Mouse (Mus musculus) bone marrow macrophage, adult 2 months (primary cell): Measurements from ENCODE around the gene Schip1. TPM values are rescaled to one million over a fixed set of nuclear protein-coding genes. Genes with fewer than 3 reads are reported as not detected.

Experiments used
- H3K27ac ChIP-seq: 2 replicates; pipeline ENCODE4 v1.5.1; 2012; ENCODE audit warnings: low read depth, low read length; ENCODE audit not compliant: insufficient read depth
- H3K4me1 ChIP-seq: 2 replicates; pipeline ENCODE4 v1.6.1; 2012; ENCODE audit warnings: low read length; ENCODE audit not compliant: control insufficient read depth, insufficient read depth
- H3K4me3 ChIP-seq: 2 replicates; pipeline ENCODE4 v1.5.1; 2012; ENCODE audit warnings: mild to moderate bottlenecking, low read length, moderate library complexity; ENCODE audit not compliant: insufficient read depth
- CTCF ChIP-seq: IDR thresholded peaks from 2 replicates; pipeline ENCODE4 v1.5.1; 2012; ENCODE audit warnings: low read depth, mild to moderate bottlenecking, low read length, moderate library complexity
- POLR2A ChIP-seq: IDR thresholded peaks from 2 replicates; pipeline ENCODE4 v1.6.1; 2012; ENCODE audit warnings: mild to moderate bottlenecking, low read depth, low read length, borderline replicate concordance
- polyA plus RNA-seq: library from polyadenylated mRNA; stranded (reverse); fragments of >200 nt; gene quantifications from 2 replicates; pipeline ENCODE4 v1.2.4, GENCODE M21; 2012; ENCODE audit not compliant: missing spikeins, insufficient read depth, insufficient read length

Gene Schip1
- polyA plus RNA-seq, 1 experiment, result not detected

DNA sequence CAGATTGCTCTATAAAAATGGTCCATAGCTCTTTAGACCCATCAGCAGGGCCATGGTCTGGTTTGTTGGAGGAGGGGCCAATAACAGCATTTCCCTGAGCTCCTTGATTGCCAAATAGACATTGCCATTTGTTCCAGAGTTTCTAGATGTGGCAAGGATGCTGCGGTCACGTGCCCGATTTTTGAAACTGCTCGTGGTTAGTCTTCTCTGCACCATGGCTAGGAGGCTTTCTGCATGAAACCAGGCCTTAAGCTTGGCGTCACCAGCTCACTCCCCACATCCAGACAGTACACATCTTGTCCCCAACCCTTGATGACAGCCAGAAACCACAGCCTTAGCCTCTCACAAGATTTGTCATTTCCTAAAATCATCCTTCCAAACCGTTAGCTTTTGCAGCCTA, 559.9 kb downstream of the Schip1 start:
- TF ChIP-seq POLR2A (no peak), CTCF (no peak)
- Histone ChIP-seq H3K4me1 (no peaks in the 10 kb centered on the region), H3K27ac (no peak overlapping the region), H3K4me3 (no peak overlapping the region)

DNA sequence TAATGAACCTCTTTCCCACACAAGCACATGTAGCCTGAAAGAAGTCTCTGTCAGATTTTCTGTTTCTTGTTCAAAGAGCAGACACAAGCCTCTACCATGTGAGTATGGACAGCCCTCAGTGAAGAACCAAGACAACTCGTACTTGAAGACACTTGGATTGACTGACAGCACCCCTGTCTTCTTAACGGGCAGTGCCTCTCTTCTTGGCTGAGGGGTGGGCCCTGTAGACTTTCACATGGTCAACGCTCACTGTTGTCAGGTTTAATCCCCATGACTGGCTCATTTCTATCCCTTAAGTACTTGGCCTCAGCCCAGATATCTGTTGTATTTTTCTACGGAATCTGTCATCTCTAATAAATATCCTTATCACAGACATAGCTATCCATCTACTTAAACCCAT, 565.7 kb downstream of the Schip1 start:
- H3K4me1 ChIP-seq, result no peaks in the 10 kb centered on the region
- H3K4me3 ChIP-seq, result no peak overlapping the region
- H3K27ac ChIP-seq, result no peak overlapping the region
- TF ChIP-seq POLR2A (no peak), CTCF (no peak)

GRCm38 (mm10) chr3:68630821-68631220, 566.2 kb downstream of the Schip1 start:
- H3K4me3 ChIP-seq, result no peak overlapping the region
- H3K4me1 ChIP-seq, result no peaks in the 10 kb centered on the region
- H3K27ac ChIP-seq, result no peak overlapping the region
- TF ChIP-seq POLR2A, result no peak
- TF ChIP-seq CTCF, result no peak

DNA sequence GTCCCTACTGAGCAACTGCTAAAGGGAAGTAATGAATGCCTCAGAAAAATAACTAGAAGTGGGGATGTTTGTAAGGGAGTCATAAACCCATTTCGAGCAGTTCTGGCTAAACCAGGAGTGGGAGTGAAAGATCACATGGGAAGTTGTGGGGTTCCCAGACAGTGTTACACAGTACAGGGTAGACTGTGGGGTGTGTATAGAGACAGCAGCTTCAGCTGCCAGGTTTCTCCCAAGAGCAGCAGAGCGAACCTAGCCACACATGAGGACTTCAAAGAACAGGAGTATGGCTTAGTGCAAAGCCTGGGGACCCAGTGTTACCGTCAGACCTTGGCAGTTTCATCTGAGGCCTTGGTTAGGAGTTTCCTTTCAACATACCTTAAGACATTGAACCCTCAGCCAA, 568.1 kb downstream of the Schip1 start:
- Histone ChIP-seq H3K27ac (no peak overlapping the region), H3K4me1 (no peaks in the 10 kb centered on the region), H3K4me3 (no peak overlapping the region)
- TF ChIP-seq POLR2A, result no peak

GRCm38 (mm10) chr3:68633577-68633976, 569.0 kb downstream of the Schip1 start:
- Histone ChIP-seq H3K27ac (no peak overlapping the region), H3K4me3 (no peak overlapping the region), H3K4me1 (no peaks in the 10 kb centered on the region)
- TF ChIP-seq POLR2A (no peak), CTCF (no peak)

DNA sequence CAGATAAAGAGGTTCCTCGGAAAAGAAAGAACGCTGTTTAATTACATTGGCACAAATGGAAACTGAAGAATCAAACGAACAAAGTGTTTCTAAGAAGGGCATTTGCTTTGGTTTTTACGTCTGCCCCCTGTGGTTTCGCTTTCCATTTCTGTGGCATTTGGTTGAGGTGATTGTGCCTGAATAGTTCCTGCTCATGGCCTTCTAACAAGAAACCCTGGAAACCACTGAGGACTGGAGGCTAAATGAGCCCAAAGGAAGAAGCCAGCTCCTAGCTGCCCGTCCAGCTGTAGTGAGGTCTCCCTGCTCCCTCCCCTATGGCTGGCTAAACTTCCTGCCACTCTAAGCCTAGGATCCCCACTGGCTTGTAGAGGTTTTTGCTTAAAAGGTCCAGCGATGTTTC, 573.4 kb downstream of the Schip1 start:
- TF ChIP-seq POLR2A (no peak), CTCF (no peak)
- no peaks in the 10 kb centered on the region for H3K4me1 ChIP-seq
- no peak overlapping the region for H3K4me3 ChIP-seq
- H3K27ac ChIP-seq, result no peak overlapping the region

DNA sequence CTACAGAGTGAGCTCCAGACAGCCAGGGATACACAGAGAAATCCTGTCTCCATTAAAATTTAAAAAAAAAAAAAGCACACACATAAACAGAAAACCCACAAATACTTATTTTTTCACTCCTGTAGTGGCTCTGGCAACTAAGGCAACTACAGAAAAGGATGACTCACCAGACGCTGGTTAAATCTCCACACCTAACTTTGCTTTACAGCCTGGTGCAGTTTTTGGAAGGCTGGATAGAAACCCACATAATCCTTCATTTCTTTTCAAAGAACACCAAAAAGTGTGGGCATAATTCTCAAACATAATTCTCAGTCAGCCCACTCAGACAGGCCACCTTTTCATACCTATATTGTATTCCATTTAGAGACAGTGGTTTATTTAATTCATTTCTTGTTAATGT, 574.1 kb downstream of the Schip1 start:
- Histone ChIP-seq H3K27ac (no peak overlapping the region), H3K4me1 (no peaks in the 10 kb centered on the region), H3K4me3 (no peak overlapping the region)
- TF ChIP-seq CTCF, result no peak
- TF ChIP-seq POLR2A, result no peak

DNA sequence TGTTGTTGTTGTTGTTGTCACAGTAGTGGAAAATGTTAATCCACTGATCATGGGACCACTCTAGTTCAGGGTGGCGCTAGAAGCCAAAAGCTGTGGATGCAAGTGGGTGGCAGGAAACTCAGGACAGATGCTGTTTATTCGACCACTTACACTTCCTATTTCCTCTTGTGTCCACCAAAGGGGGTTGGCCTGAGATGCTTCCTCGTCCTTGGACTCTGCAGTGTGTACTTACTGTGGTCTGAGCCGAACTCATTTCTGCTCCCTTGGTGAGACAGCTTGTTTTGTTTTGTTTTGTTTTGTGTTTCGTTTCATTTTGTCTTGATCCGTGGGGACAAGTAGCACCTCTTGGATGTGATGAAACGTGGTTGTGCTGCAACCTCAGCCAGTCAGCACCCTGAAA, 578.3 kb downstream of the Schip1 start:
- no peak for TF ChIP-seq CTCF
- no peak for TF ChIP-seq POLR2A
- Histone ChIP-seq H3K27ac (no peak overlapping the region), H3K4me3 (no peak overlapping the region), H3K4me1 (no peaks in the 10 kb centered on the region)

- TF ChIP-seq POLR2A (no peak), CTCF (no peak)
- Histone ChIP-seq H3K4me1 (no peaks in the 10 kb centered on the region), H3K27ac (no peak overlapping the region)
Measured at GRCm38 (mm10) chr3:68646387-68647130, 582.0 kb downstream of the Schip1 start.

GRCm38 (mm10) chr3:68647282-68647681, 582.7 kb downstream of the Schip1 start:
- H3K27ac ChIP-seq, result no peak overlapping the region
- no peak overlapping the region for H3K4me3 ChIP-seq
- no peaks in the 10 kb centered on the region for H3K4me1 ChIP-seq
- TF ChIP-seq POLR2A, result no peak
- no peak for TF ChIP-seq CTCF

More at GRCm38 (mm10) chr3:68646387-68647130, 582.0 kb downstream of the Schip1 start:
- H3K4me3 ChIP-seq, result no peak overlapping the region
